In the genomic region with DNA sequence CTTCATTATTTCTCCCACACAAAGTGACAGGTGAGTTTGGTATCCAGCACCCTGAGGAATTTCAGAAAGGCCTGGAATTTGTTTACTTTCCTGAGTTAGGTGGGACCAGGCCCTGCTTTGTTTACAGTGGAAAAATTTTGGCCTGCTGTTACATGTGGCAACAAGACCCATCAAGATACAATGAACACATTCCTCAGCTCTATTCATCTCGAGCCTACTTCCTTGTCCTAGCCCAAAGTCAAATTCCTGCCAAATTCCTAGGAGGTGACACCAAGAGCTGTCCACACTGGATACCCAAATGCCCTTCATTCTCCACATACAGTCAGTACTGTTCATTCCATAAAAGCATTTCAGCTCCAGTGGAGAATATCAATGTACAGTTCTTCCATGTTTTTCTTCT, we compare ENCODE assay signal across 24 mouse cellular contexts.
"Had no signal": no experiment of that assay in that cellular context is flagged by ENCODE, and none has a peak within 500 bp of the region (broad histone marks: within the 10 kb centered on the region; RNA-seq: fewer than 3 reads in every experiment).

No protein-coding gene starts in this region.

- H3K36me3 ChIP-seq: heart, embryonic 13.5 days; heart, embryonic 15.5 days; hindbrain, embryonic 13.5 days; hindbrain, embryonic 15.5 days; limb, embryonic 13.5 days; limb, embryonic 15.5 days; liver, embryonic 12.5 days had no signal

- H3K9ac ChIP-seq: heart, embryonic 13.5 days; heart, embryonic 15.5 days; hindbrain, embryonic 13.5 days; hindbrain, embryonic 15.5 days; limb, embryonic 13.5 days; limb, embryonic 15.5 days; liver, embryonic 12.5 days had no signal

- H3K4me2 ChIP-seq: heart, embryonic 11.5 days; heart, embryonic 13.5 days; heart, embryonic 15.5 days; hindbrain, embryonic 13.5 days; hindbrain, embryonic 15.5 days; limb, embryonic 13.5 days; limb, embryonic 15.5 days; liver, embryonic 12.5 days had no signal

- H3K4me3 ChIP-seq: gastrocnemius, adult 2 months; heart, adult 2 months; heart, embryonic 13.5 days; heart, embryonic 15.5 days; hindbrain, embryonic 13.5 days; hindbrain, embryonic 15.5 days; limb, embryonic 13.5 days; limb, embryonic 15.5 days; liver, embryonic 12.5 days had no signal

- H3K9me3 ChIP-seq: heart, embryonic 13.5 days; heart, embryonic 15.5 days; hindbrain, embryonic 13.5 days; hindbrain, embryonic 15.5 days; limb, embryonic 13.5 days; limb, embryonic 15.5 days; liver, embryonic 12.5 days had no signal

- H3K27ac ChIP-seq: gastrocnemius, adult 2 months; heart, adult 2 months; heart, embryonic 13.5 days; heart, embryonic 15.5 days; hindbrain, embryonic 13.5 days; hindbrain, embryonic 15.5 days; hindbrain, postnatal 0 days; limb, embryonic 13.5 days; limb, embryonic 15.5 days; liver, embryonic 12.5 days had no signal

- H3K4me1 ChIP-seq: heart, embryonic 13.5 days; heart, embryonic 15.5 days; hindbrain, embryonic 13.5 days; hindbrain, embryonic 15.5 days; limb, embryonic 13.5 days; limb, embryonic 15.5 days; liver, embryonic 12.5 days had no signal

- ATAC-seq: hindbrain, postnatal 0 days; intestine, embryonic 16.5 days; liver, embryonic 12.5 days had no signal

- H3K27me3 ChIP-seq: heart, embryonic 13.5 days; heart, embryonic 15.5 days; hindbrain, embryonic 13.5 days; hindbrain, embryonic 15.5 days; limb, embryonic 13.5 days; limb, embryonic 15.5 days; liver, embryonic 12.5 days had no signal

- DNase-seq: gastrocnemius, adult 2 months; gastrocnemius, postnatal 10 days; gastrocnemius, postnatal 25 days; heart, adult 11 months; heart, adult 2 months; heart, postnatal 14 days; heart, postnatal 36 days; kidney, adult 11 months; kidney, adult 8-10 months; kidney, postnatal 10 days; kidney, postnatal 36 days; layer of hippocampus, adult 9-11 months; layer of hippocampus, postnatal 36 days; left cerebral cortex, postnatal 4 days had no signal
